Mouse (Mus musculus): ENCODE results near the gene P2rx4. TPM values are rescaled to one million over a fixed set of nuclear protein-coding genes. Genes with fewer than 3 reads are reported as not detected.

The P2rx4 gene
- polyA plus RNA-seq, 1 experiment from 2014 or later: 19.2 TPM

GRCm38 (mm10) chr5:122706917-122707275 lies 448 bp upstream of the P2rx4 start:
- 47% methylated on average over 5 of the region's 5 CpGs for WGBS
- no peaks in the 10 kb centered on the region for H3K9me3 ChIP-seq
- peak overlapping the region; percentile 87 for H3K9ac ChIP-seq
- peak overlapping the region; percentile 91 for H3K27ac ChIP-seq (replicated peaks)
- no peaks in the 10 kb centered on the region for H3K36me3 ChIP-seq
- ATAC-seq (ENCODE audit: low read depth): no peak; the same call in 1 of the 2 replicates
- peak overlapping the region; percentile 83 for H3K4me2 ChIP-seq
- peaks cover 20% of the 10 kb centered on the region for H3K4me1 ChIP-seq (replicated peaks)
- peak overlapping the region; percentile 70 for H3K4me3 ChIP-seq
- H3K27me3 ChIP-seq: no peaks in the 10 kb centered on the region

- Histone ChIP-seq H3K4me2 (no peak overlapping the region), H3K4me3 (no peak overlapping the region), H3K27me3 (no peaks in the 10 kb centered on the region), H3K9me3 (no peaks in the 10 kb centered on the region), H3K36me3 (no peaks in the 10 kb centered on the region), H3K27ac (replicated peaks) (no peak overlapping the region), H3K9ac (no peak overlapping the region), H3K4me1 (replicated peaks) (peaks cover 20% of the 10 kb centered on the region)
- WGBS: 84% methylated on average over 6 of the region's 6 CpGs
- ATAC-seq (ENCODE audit: low read depth): no peak
Measured at GRCm38 (mm10) chr5:122708819-122709218, 1.5 kb downstream of the P2rx4 start.

GRCm38 (mm10) chr5:122715723-122716122 lies 8.4 kb downstream of the P2rx4 start:
- 50% methylated on average over 1 of the region's 1 CpGs for WGBS

GRCm38 (mm10) chr5:122716793-122717192 lies 9.4 kb downstream of the P2rx4 start:
- no peak overlapping the region for H3K4me3 ChIP-seq
- no peaks in the 10 kb centered on the region for H3K9me3 ChIP-seq
- no peak overlapping the region for H3K27ac ChIP-seq (replicated peaks)
- H3K9ac ChIP-seq: no peak overlapping the region
- WGBS: 93% methylated on average over 2 of the region's 2 CpGs
- no peaks in the 10 kb centered on the region for H3K4me1 ChIP-seq (replicated peaks)
- H3K27me3 ChIP-seq: no peaks in the 10 kb centered on the region
- H3K36me3 ChIP-seq: no peaks in the 10 kb centered on the region
- no peak overlapping the region for H3K4me2 ChIP-seq
- ATAC-seq (ENCODE audit: low read depth): no peak

More at GRCm38 (mm10) chr5:122715723-122716122, 8.4 kb downstream of the P2rx4 start:
- Histone ChIP-seq H3K4me3 (no peak overlapping the region), H3K9me3 (no peaks in the 10 kb centered on the region), H3K27me3 (no peaks in the 10 kb centered on the region), H3K27ac (replicated peaks) (no peak overlapping the region), H3K9ac (no peak overlapping the region), H3K4me2 (no peak overlapping the region), H3K36me3 (no peaks in the 10 kb centered on the region), H3K4me1 (replicated peaks) (no peaks in the 10 kb centered on the region)
- ATAC-seq (ENCODE audit: low read depth): no peak

GRCm38 (mm10) chr5:122718400-122718799 lies 11.1 kb downstream of the P2rx4 start:
- no peak overlapping the region for H3K4me2 ChIP-seq
- no peaks in the 10 kb centered on the region for H3K36me3 ChIP-seq
- H3K9ac ChIP-seq: no peak overlapping the region
- no peak overlapping the region for H3K27ac ChIP-seq (replicated peaks)
- H3K9me3 ChIP-seq: no peaks in the 10 kb centered on the region
- H3K27me3 ChIP-seq: no peaks in the 10 kb centered on the region
- WGBS: 86% methylated on average over 7 of the region's 7 CpGs
- H3K4me1 ChIP-seq (replicated peaks): no peaks in the 10 kb centered on the region
- no peak for ATAC-seq (ENCODE audit: low read depth)
- H3K4me3 ChIP-seq: no peak overlapping the region

- no peaks in the 10 kb centered on the region for H3K4me1 ChIP-seq (replicated peaks)
- ATAC-seq (ENCODE audit: low read depth): no peak
- no peak overlapping the region for H3K27ac ChIP-seq (replicated peaks)
- 92% methylated on average over 8 of the region's 8 CpGs for WGBS
- H3K9me3 ChIP-seq: no peaks in the 10 kb centered on the region
- H3K36me3 ChIP-seq: no peaks in the 10 kb centered on the region
- no peaks in the 10 kb centered on the region for H3K27me3 ChIP-seq
- H3K9ac ChIP-seq: no peak overlapping the region
- no peak overlapping the region for H3K4me2 ChIP-seq
- H3K4me3 ChIP-seq: no peak overlapping the region
Measured at GRCm38 (mm10) chr5:122719168-122719567, 11.8 kb downstream of the P2rx4 start.

GRCm38 (mm10) chr5:122725453-122725852 lies 18.1 kb downstream of the P2rx4 start:
- H3K4me2 ChIP-seq: no peak overlapping the region
- no peaks in the 10 kb centered on the region for H3K27me3 ChIP-seq
- no peak overlapping the region for H3K27ac ChIP-seq (replicated peaks)
- H3K4me3 ChIP-seq: no peak overlapping the region
- peaks cover 7% of the 10 kb centered on the region; the same call in 1 of the 2 replicates for H3K4me1 ChIP-seq (replicated peaks)
- no peak overlapping the region for H3K9ac ChIP-seq
- 92% methylated on average over 13 of the region's 13 CpGs for WGBS
- no peak for ATAC-seq (ENCODE audit: low read depth)
- no peaks in the 10 kb centered on the region for H3K9me3 ChIP-seq
- H3K36me3 ChIP-seq: peaks cover 10% of the 10 kb centered on the region; the same call in 1 of the 2 replicates

- no peaks in the 10 kb centered on the region for H3K27me3 ChIP-seq
- no peak overlapping the region for H3K4me2 ChIP-seq
- no peak overlapping the region for H3K4me3 ChIP-seq
- H3K27ac ChIP-seq (replicated peaks): no peak overlapping the region
- 28% methylated on average over 7 of the region's 7 CpGs for WGBS
- H3K9ac ChIP-seq: no peak overlapping the region
- peak; percentile 40; the same call in 1 of the 2 replicates for ATAC-seq (ENCODE audit: low read depth)
- peaks cover 7% of the 10 kb centered on the region; the same call in 1 of the 2 replicates for H3K4me1 ChIP-seq (replicated peaks)
- peaks cover 10% of the 10 kb centered on the region; the same call in 1 of the 2 replicates for H3K36me3 ChIP-seq
- H3K9me3 ChIP-seq: no peaks in the 10 kb centered on the region
Measured at GRCm38 (mm10) chr5:122726068-122726467, 18.7 kb downstream of the P2rx4 start.

GRCm38 (mm10) chr5:122726595-122726994 lies 19.3 kb downstream of the P2rx4 start:
- peaks cover 10% of the 10 kb centered on the region; the same call in 1 of the 2 replicates for H3K36me3 ChIP-seq
- no peaks in the 10 kb centered on the region for H3K9me3 ChIP-seq
- peaks cover 7% of the 10 kb centered on the region; the same call in 1 of the 2 replicates for H3K4me1 ChIP-seq (replicated peaks)
- H3K4me3 ChIP-seq: no peak overlapping the region
- H3K9ac ChIP-seq: no peak overlapping the region; the same call in 1 of the 2 replicates
- H3K4me2 ChIP-seq: no peak overlapping the region
- 83% methylated on average over 5 of the region's 5 CpGs for WGBS
- H3K27me3 ChIP-seq: no peaks in the 10 kb centered on the region
- no peak for ATAC-seq (ENCODE audit: low read depth)
- H3K27ac ChIP-seq (replicated peaks): no peak overlapping the region

- H3K4me2 ChIP-seq: no peak overlapping the region
- WGBS: 95% methylated on average over 7 of the region's 7 CpGs
Measured at GRCm38 (mm10) chr5:122727096-122727495, 19.8 kb downstream of the P2rx4 start.

GRCm38 (mm10) chr5:122730776-122731175 lies 23.4 kb downstream of the P2rx4 start:
- Histone ChIP-seq H3K4me2 (no peak overlapping the region), H3K27me3 (no peaks in the 10 kb centered on the region), H3K9me3 (no peaks in the 10 kb centered on the region), H3K27ac (replicated peaks) (no peak overlapping the region), H3K4me1 (replicated peaks) (peaks cover 11% of the 10 kb centered on the region; the same call in 1 of the 2 replicates), H3K36me3 (peaks cover 25% of the 10 kb centered on the region), H3K9ac (no peak overlapping the region), H3K4me3 (no peak overlapping the region)
- WGBS: 90% methylated on average over 10 of the region's 10 CpGs
- no peak for ATAC-seq (ENCODE audit: low read depth)

More at GRCm38 (mm10) chr5:122727096-122727495, 19.8 kb downstream of the P2rx4 start:
- Histone ChIP-seq H3K4me3 (no peak overlapping the region), H3K27ac (replicated peaks) (no peak overlapping the region), H3K27me3 (no peaks in the 10 kb centered on the region), H3K9ac (no peak overlapping the region), H3K9me3 (no peaks in the 10 kb centered on the region), H3K36me3 (peaks cover 10% of the 10 kb centered on the region; the same call in 1 of the 2 replicates), H3K4me1 (replicated peaks) (peaks cover 10% of the 10 kb centered on the region; the same call in 1 of the 2 replicates)
- no peak for ATAC-seq (ENCODE audit: low read depth)

GRCm38 (mm10) chr5:122731321-122731720 lies 24.0 kb downstream of the P2rx4 start:
- 0 out of 2 replicates have a peak overlapping the region, but pooled peaks have one; percentile 38 for H3K27ac ChIP-seq (replicated peaks)
- 69% methylated on average over 8 of the region's 8 CpGs for WGBS

More at GRCm38 (mm10) chr5:122731321-122731720, 24.0 kb downstream of the P2rx4 start:
- no peak overlapping the region for H3K4me2 ChIP-seq
- peaks cover 31% of the 10 kb centered on the region for H3K36me3 ChIP-seq
- H3K9ac ChIP-seq: no peak overlapping the region
- no peak for ATAC-seq (ENCODE audit: low read depth)
- H3K4me3 ChIP-seq: no peak overlapping the region
- H3K27me3 ChIP-seq: no peaks in the 10 kb centered on the region
- H3K4me1 ChIP-seq (replicated peaks): peaks cover 8% of the 10 kb centered on the region; the same call in 1 of the 2 replicates
- no peaks in the 10 kb centered on the region for H3K9me3 ChIP-seq

Data from neural tube, embryonic 13.5 days (tissue).